Mouse (Mus musculus) erythroblast, embryonic 14.5 days (primary cell): ENCODE measurements around the gene Fam13c.

Experiments used
- GATA1 ChIP-seq: IDR thresholded peaks from 2 replicates; pipeline ENCODE4 v1.6.1; 2012; ENCODE audit warnings: low read length, inconsistent platforms, mixed read lengths
- TAL1 ChIP-seq: IDR thresholded peaks from 3 replicates; pipeline ENCODE4 v1.6.1; 2012; ENCODE audit warnings: low read length, inconsistent platforms, mixed read lengths

GRCm38 (mm10) chr10:70539251-70539650 is 99.0 kb downstream of the Fam13c start:
- TF ChIP-seq GATA1 (no peak), TAL1 (no peak)
